Mouse (Mus musculus) embryonic stem cell, embryonic (primary cell): ENCODE data around the gene Sema4b.

Source experiments
- CTCF ChIA-PET, 4 experiments: fragments of 300-600 bp in 2 of 4; fragments of 350-600 bp in 2 of 4; sonication (Branson Sonifier 250); formaldehyde crosslinking; loops; one replicate each; lab custom pipeline; 2022; ENCODE audit warnings: inconsistent platforms in 2 of 4; lab: Charles Lee
- POLR2A ChIA-PET, 4 experiments: fragments of 300-600 bp in 2 of 4; fragments of 350-600 bp in 2 of 4; sonication (Branson Sonifier 250); formaldehyde crosslinking; loops; one replicate each; lab custom pipeline; 2022; ENCODE audit warnings: antibody characterized with exemption in 4 of 4, inconsistent platforms in 1 of 4; lab: Charles Lee

Sema4b gene

DNA sequence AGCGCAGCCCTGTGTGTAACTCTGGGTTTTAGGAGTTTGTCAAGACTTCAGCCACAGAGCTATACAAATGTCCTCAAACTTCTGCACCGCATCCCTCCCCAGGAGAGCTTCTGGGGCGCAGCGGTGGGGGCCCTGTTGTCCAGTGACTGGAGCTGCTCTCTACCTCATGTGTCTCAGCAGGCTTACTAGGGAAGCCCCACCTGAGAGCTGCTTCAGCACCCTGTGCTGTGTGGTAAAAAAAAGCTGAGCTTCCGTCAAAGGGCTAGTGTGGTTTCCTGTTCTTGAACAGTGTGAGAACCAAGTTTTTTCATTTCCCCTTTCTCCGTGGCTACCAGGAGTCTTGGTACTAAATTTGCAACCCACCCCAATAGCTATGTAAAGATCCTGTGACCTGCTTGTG, 23.0 kb downstream of the Sema4b start:
- ChIA-PET POLR2A (interaction anchor here (0.7 to 7.3 kb wide), 34 partner anchors 9 to 185 kb away, joined by 3 to 62 read pairs (median 5); partner anchors contain the start of genes Cib1 (in 2 of the 4), Gdpgp1 (in 2 of the 4), Rccd1 (in 2 of the 4) and Sema4b (in 1 of the 4)), CTCF (interaction anchor here in 2 of 4 experiments (0.5 to 3.0 kb wide), 7 partner anchors 9 to 481 kb away, joined by 3 to 8 read pairs (median 4); no protein-coding TSS in a partner anchor)

DNA sequence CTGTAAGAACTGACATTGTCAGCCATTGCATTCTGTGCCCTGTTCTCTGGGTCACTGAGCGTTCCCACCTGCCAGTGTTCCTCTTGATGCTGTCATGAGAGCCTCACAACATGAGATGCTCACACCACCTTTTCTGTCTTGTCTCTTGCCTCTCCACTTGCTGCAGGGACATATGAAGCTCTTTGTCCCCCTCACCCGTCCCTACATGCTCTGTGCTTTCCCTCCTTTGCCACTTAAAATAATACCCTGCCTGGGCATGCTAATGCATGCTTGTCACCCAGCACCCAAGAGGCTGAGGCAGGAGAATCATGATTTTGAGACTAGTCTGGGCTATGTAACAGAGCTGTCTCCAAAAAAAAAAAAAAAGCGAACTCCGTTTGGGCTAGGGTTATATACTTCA, 24.3 kb downstream of the Sema4b start:
- POLR2A ChIA-PET = interaction anchor here in 3 of 4 experiments (0.6 to 6.6 kb wide), 9 partner anchors 10 to 836 kb away, joined by 3 to 51 read pairs (median 3); no protein-coding TSS in a partner anchor
- CTCF ChIA-PET = interaction anchor here in 3 of 4 experiments (0.6 to 1.1 kb wide), 4 partner anchors 10 to 454 kb away, joined by 3 to 4 read pairs (median 3); no protein-coding TSS in a partner anchor

GRCm38 (mm10) chr7:80213604-80214003, 27.0 kb downstream of the Sema4b start:
- ChIA-PET CTCF (interaction anchor here in 1 of 4 experiments (1.0 kb wide), 1 partner anchor 14 kb away, joined by 3 read pairs; no protein-coding TSS in a partner anchor), POLR2A (interaction anchor here in 3 of 4 experiments (0.6 to 6.6 kb wide), 11 partner anchors 9 to 1586 kb away, joined by 3 to 51 read pairs (median 3); partner anchors contain the start of genes Ngrn (in 1 of the 3) and Sema4b (in 1 of the 3))

- ChIA-PET POLR2A (interaction anchor here in 3 of 4 experiments (0.7 to 6.6 kb wide), 18 partner anchors 10 to 108 kb away, joined by 3 to 51 read pairs (median 4); partner anchors contain the start of genes Cib1 (in 1 of the 3), Gdpgp1 (in 1 of the 3), Ngrn (in 1 of the 3) and Sema4b (in 1 of the 3)), CTCF (interaction anchor here in 3 of 4 experiments (1.0 to 3.0 kb wide), 6 partner anchors 14 to 74 kb away, joined by 3 to 18 read pairs (median 9); no protein-coding TSS in a partner anchor)
These were observed 27.8 kb downstream of the Sema4b start for GRCm38 (mm10) chr7:80214459-80214858.

DNA sequence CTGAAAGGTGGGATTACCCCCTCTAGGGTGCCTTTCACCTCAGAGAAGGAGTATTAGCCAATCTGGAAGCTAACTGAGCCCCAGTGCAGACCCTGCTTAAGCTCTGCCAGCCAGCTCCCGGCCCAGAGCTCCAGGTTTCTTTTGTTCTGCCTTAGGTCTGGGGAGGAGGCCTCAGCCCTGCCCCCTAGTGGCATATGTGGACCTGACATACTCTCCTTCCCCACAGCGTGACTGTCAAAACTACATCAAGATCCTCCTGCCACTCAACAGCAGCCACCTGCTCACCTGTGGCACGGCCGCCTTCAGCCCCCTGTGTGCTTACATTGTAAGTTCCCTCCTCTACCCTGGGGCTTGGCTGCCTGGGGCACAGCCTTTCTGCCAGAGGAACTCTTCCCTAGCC, 28.8 kb downstream of the Sema4b start:
- ChIA-PET CTCF (interaction anchor here (0.5 to 3.0 kb wide), 67 partner anchors 8 to 505 kb away, joined by 3 to 28 read pairs (median 4); partner anchors contain the start of genes Sema4b (in 2 of the 4), Cib1 (in 1 of the 4), Gdpgp1 (in 1 of the 4) and Ngrn (in 1 of the 4)), POLR2A (interaction anchor here (0.5 to 6.6 kb wide), 41 partner anchors 9 to 630 kb away, joined by 3 to 51 read pairs (median 6); partner anchors contain the start of genes Cib1 (in 2 of the 4), Gdpgp1 (in 2 of the 4), Sema4b (in 2 of the 4) and Idh2 (in 1 of the 4))

DNA sequence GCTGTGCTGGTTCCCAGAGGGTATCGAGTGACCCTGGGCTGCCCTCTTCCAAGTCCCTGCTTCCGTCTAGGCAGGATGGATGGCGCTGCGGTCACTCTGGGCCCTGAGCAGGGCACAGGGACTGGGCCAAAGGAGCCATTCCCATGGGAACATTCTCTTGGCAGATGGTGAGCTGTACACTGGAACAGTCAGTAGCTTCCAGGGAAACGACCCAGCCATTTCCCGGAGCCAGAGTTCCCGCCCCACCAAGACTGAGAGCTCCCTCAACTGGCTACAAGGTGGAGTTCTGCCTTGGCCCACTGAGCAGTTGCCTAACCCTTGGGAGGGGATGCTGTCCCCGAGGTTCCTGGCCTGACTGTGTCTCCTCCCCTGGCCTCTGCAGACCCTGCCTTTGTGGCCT, 29.9 kb downstream of the Sema4b start:
- CTCF ChIA-PET = interaction anchor here (0.6 to 3.0 kb wide), 15 partner anchors 9 to 163 kb away, joined by 3 to 28 read pairs (median 4); partner anchors contain the start of genes Cib1 (in 1 of the 4), Gdpgp1 (in 1 of the 4) and Ttll13 (in 1 of the 4)

GRCm38 (mm10) chr7:80218666-80219065, 32.0 kb downstream of the Sema4b start:
- CTCF ChIA-PET = interaction anchor here in 1 of 4 experiments (0.5 to 0.8 kb wide), 2 partner anchors 9 to 1127 kb away, joined by 3 read pairs; no protein-coding TSS in a partner anchor
- POLR2A ChIA-PET = interaction anchor here in 3 of 4 experiments (0.5 to 4.5 kb wide), 20 partner anchors 10 to 206 kb away, joined by 3 to 37 read pairs (median 3); partner anchors contain the start of genes Cib1 (in 1 of the 3) and Gdpgp1 (in 1 of the 3)

More for the DNA sequence above, 29.9 kb downstream of the Sema4b start:
- POLR2A ChIA-PET = interaction anchor here in 3 of 4 experiments (0.6 to 6.6 kb wide), 21 partner anchors 8 to 87 kb away, joined by 3 to 51 read pairs (median 5); partner anchors contain the start of genes Cib1 (in 2 of the 3), Gdpgp1 (in 2 of the 3) and Ngrn (in 1 of the 3)

- CTCF ChIA-PET = interaction anchor here in 1 of 4 experiments (0.5 kb wide), 1 partner anchor 26 kb away, joined by 3 read pairs; the partner anchor contains the start of gene Ttll13
- POLR2A ChIA-PET = interaction anchor here in 3 of 4 experiments (0.7 to 4.5 kb wide), 34 partner anchors 11 to 105 kb away, joined by 3 to 37 read pairs (median 6); partner anchors contain the start of genes Cib1 (in 2 of the 3), Gdpgp1 (in 2 of the 3), Rccd1 (in 1 of the 3) and Ttll13 (in 1 of the 3)
These were observed 33.7 kb downstream of the Sema4b start for GRCm38 (mm10) chr7:80220237-80220797.

DNA sequence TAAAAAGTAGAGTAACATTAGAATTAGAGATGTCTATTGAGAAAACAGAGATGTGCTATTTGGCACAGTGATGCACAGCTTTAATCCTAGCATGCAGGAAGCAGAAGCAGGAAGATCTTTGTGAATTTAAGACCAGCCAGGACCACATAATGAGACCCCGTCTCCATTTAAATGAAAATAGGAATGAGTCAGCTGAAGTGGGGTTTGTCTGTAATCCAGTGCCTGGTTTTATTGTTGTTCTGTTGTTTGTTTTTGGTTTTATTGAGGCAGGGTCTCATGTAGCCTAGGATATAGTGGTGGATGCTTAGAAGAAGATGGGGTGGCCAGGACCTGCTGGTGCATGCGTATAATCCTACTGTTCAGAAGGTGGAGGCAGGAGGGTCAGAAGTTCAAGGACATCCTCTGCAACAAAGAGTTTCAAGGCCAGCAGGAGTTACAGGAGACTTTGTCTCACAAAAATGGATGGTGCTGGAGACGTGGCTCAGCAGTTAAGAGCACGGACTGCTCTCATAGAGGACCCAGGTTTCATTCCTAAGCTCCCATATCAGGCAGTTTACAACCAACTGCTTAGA, 34.6 kb downstream of the Sema4b start:
- ChIA-PET CTCF (no interaction called here), POLR2A (interaction anchor here in 3 of 4 experiments (0.6 to 4.5 kb wide), 47 partner anchors 9 to 716 kb away, joined by 3 to 37 read pairs (median 5); partner anchors contain the start of genes Cib1 (in 2 of the 3), Gdpgp1 (in 2 of the 3), Rccd1 (in 2 of the 3) and Ttll13 (in 2 of the 3))

- CTCF ChIA-PET = interaction anchor here in 2 of 4 experiments (0.6 to 1.0 kb wide), 2 partner anchors 12 to 75 kb away, joined by 3 read pairs; no protein-coding TSS in a partner anchor
- POLR2A ChIA-PET = interaction anchor here in 3 of 4 experiments (0.6 to 7.0 kb wide), 12 partner anchors 11 to 118 kb away, joined by 3 to 61 read pairs (median 4); no protein-coding TSS in a partner anchor
These were observed 40.4 kb downstream of the Sema4b start for GRCm38 (mm10) chr7:80227065-80227464.

GRCm38 (mm10) chr7:80230196-80230595, 43.6 kb downstream of the Sema4b start:
- POLR2A ChIA-PET = interaction anchor here in 3 of 4 experiments (0.7 to 7.0 kb wide), 14 partner anchors 9 to 86 kb away, joined by 3 to 61 read pairs (median 4); partner anchors contain the start of gene Ttll13 (in 1 of the 3)
- CTCF ChIA-PET = interaction anchor here in 2 of 4 experiments (1.2 to 1.5 kb wide), 3 partner anchors 15 to 21 kb away, joined by 3 read pairs; partner anchors contain the start of gene Ttll13 (in 1 of the 2)

DNA sequence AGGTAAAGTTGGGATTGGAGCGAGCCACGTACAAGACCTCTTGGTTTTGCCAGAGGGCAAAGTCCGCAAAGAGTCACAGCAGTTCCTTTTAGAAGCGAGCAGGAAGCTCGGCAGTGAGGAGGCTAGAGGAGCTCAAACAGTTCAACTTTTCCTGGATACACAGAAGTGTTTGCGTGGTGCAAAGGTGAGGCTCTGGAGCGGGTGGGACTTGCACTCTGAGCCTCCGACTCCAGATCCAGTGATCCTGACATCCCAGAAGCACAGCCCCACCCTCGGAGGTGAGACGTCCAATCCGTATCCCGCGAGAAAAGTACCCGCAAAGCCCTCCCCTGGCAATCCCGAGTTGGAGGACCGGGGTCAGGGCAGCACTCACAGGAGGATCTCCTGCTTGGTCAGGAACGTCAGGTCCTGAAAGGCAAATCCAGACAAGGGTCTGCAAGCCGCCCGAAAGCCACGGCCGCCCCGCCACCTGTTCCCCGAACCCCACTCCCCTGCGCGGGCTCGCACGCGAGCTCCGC, 45.4 kb downstream of the Sema4b start:
- ChIA-PET CTCF (interaction anchor here (0.6 to 2.0 kb wide), 20 partner anchors 14 to 714 kb away, joined by 3 to 11 read pairs (median 4); partner anchors contain the start of genes Hddc3 (in 1 of the 4), Ngrn (in 1 of the 4) and Ttll13 (in 1 of the 4)), POLR2A (interaction anchor here (0.6 to 7.0 kb wide), 98 partner anchors 8 to 514 kb away, joined by 3 to 61 read pairs (median 5); partner anchors contain the start of genes Ttll13 (in 4 of the 4), Idh2 (in 3 of the 4), Ngrn (in 3 of the 4) and Prc1 (in 2 of the 4))

DNA sequence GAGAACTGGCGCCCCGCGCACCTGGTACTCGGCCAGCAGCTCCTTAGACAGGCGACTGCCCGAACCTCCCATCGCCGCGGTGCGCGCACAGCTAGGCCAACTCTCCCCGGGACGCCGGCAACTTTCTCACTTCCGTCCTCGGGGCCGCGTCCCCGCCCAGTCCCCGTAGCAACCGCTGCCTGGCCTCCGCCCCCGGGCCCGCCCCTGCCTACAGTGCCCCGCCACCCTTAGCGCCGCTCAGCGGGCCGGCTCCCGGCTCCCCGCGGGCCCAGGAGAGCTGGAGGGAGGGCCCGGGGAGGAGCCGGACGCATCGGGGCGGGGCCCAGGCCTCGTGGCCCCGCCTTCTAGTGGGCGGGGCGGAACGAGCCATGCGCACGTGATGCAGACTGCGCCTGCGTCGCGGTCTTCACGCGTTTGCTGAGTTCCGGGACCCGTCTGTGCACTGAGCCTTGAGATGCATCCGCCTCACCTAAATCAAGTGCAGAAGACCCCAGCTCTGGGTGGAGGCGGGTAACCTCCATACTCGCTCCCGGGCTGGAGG, 45.9 kb downstream of the Sema4b start, which contains the start of the genes Cib1 and Gdpgp1:
TSS of gene Cib1 (minus strand) at position 325 of the 541 bp plus-strand sequence.
TSS of gene Gdpgp1 (plus strand) at position 377 of the 541 bp plus-strand sequence.
- ChIA-PET CTCF (interaction anchor here in 3 of 4 experiments (0.7 to 2.0 kb wide), 21 partner anchors 13 to 154 kb away, joined by 3 to 14 read pairs (median 4); partner anchors contain the start of genes Hddc3 (in 1 of the 3), Ngrn (in 1 of the 3) and Ttll13 (in 1 of the 3)), POLR2A (interaction anchor here (0.6 to 7.0 kb wide), 106 partner anchors 7 to 514 kb away, joined by 3 to 61 read pairs (median 5); partner anchors contain the start of genes Ngrn (in 4 of the 4), Idh2 (in 3 of the 4), Ttll13 (in 3 of the 4) and Rccd1 (in 2 of the 4))

DNA sequence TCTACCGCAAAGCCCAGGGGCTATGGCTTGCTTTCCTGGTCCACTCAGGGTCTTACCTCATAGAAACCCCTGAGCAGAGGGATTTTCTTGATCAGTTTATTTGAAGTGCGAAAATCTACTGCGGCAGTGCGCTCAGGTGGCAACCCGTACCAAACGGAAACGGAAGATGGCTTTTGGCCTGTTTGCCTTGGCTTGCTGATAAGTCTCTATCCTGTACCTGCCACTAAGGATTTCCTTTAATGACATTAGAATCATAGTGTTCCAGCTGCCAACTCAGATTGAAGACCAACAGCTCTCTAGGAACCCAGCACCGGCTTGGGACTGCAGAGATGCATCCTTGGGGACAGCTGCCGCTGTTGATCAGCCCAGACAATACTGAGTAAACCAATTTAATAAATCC, 47.2 kb downstream of the Sema4b start:
- ChIA-PET CTCF (interaction anchor here in 3 of 4 experiments (0.6 to 2.0 kb wide), 6 partner anchors 17 to 92 kb away, joined by 3 to 8 read pairs (median 4); partner anchors contain the start of gene Rccd1 (in 1 of the 3)), POLR2A (interaction anchor here (0.7 to 7.0 kb wide), 46 partner anchors 8 to 321 kb away, joined by 3 to 61 read pairs (median 7); partner anchors contain the start of genes Ngrn (in 4 of the 4), Ttll13 (in 3 of the 4), Blm (in 1 of the 4) and Prc1 (in 1 of the 4))

DNA sequence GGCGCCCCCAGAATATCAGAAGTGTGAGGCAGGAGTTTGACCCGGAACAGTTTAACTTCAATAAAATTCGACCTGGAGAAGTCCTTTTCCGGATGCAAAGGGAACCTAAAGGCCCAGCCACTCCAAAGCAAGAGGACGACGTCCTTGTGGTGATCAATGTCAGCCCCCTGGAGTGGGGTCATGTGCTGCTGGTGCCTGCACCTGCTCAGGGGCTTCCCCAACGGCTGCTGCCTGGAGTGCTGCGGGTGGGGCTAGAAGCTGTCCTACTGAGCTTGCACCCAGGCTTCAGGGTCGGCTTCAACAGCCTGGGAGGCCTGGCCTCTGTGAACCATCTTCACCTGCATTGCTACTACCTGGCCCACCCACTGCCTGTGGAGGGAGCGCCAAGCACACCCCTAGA, 51.9 kb downstream of the Sema4b start:
- CTCF ChIA-PET = interaction anchor here in 2 of 4 experiments (0.5 to 1.6 kb wide), 6 partner anchors 17 to 87 kb away, joined by 3 to 5 read pairs (median 3); no protein-coding TSS in a partner anchor
- POLR2A ChIA-PET = interaction anchor here in 3 of 4 experiments (0.7 to 3.8 kb wide), 46 partner anchors 8 to 703 kb away, joined by 3 to 15 read pairs (median 4); partner anchors contain the start of genes Ngrn (in 3 of the 3), Ttll13 (in 2 of the 3), Hddc3 (in 1 of the 3) and Rccd1 (in 1 of the 3)
